Mouse (Mus musculus): ENCODE results near the gene Smoc1.

- TF ChIP-seq POLR2A (IDR thresholded peaks at IDR 0.05; ENCODE audit: low read depth, low read length) (no peak), CTCF (conservative IDR thresholded peaks at IDR 0.05; ENCODE audit: insufficient read depth, insufficient read length, low read depth, low read length) (no peak)
Observed at GRCm38 (mm10) chr12:80993773-80994172, 32.8 kb upstream of the Smoc1 start.
